Mouse (Mus musculus) gastrocnemius, postnatal 36 days (tissue): Measurements from ENCODE around the gene Lmntd2. TPM values are rescaled to one million over a fixed set of nuclear protein-coding genes. Genes with fewer than 3 reads are reported as not detected.

Source experiments
- DNase-seq, 2 experiments: peaks; one replicate each; pipeline ENCODE4 v3.0.0; 2022
- intact Hi-C: fragments of 180-260 bp; cut with DNase I; formaldehyde crosslinking; loops from one replicate; pipeline ENCODE4 v1.15.1; 2025
- total RNA-seq, 2 experiments: library from RNA; stranded (reverse); gene quantifications; 2 replicates each; pipeline ENCODE4 v1.2.3; 2021

The Lmntd2 gene
- total RNA-seq, 2 experiments from 2014 or later = not detected

GRCm38 (mm10) chr7:141191796-141192685 is 21.8 kb downstream of the Lmntd2 start:
- no peak for DNase-seq
- intact Hi-C loops = no loop called here

DNA sequence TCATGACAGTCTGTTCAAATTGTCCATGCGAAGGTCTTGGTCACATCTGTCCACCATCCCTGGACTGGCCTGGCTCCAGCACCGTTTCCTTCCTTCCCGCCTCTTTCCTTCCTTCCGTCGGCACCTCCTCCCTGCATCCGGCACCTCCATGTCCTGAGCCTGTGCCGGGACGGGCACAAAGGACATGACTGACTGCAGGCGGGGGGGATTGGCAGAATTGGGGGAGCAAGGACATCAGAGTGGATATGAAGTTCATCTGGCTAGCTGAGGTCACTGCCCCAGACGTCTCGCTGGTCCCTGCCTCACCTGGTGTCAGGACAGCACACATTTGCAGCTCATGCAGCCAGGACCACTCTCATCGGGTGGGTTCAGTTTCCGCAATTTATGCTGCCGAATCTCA is 22.8 kb downstream of the Lmntd2 start:
- intact Hi-C loops = no loop called here
- DNase-seq = no peak

DNA sequence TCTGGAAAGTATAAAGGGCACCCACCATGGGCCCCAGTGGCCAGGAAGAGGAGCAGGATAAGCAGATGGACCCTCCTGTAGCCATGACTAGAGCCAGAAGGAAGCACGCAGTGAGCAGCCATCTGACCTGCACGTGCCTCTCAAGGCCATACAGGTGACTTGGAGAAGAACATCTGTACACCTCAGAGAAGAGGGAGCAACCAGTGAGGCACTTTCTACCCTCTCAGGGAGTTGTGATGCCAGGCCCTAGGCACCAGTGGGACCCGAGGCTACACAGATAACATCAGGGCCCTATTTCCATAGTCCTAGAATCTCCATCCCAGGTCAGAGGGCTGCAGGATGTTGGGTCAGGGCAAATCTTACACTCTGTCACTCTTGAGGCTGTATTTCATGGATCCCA is 23.7 kb downstream of the Lmntd2 start:
- no peak for DNase-seq
- intact Hi-C loops = no loop called here

DNA sequence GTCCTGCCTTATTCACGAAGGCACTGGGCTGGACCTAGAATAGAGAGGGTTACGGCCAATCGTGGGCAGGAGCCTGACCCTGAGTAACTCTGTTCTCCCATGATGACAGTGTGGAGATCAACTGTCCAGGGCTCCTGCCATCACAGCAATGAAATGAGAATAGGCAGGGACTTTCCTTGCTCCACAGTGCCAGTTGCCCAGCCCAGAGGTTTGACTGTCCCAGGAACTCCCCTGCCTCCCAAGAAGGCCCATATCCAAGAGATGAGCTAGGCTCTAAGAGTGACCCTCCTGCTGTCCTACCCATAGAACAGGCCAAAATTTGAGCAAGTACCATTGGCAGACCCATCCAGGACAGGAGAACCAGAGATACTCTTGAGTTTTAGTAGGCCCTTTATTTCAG is 25.1 kb downstream of the Lmntd2 start:
- intact Hi-C loops = no loop called here

GRCm38 (mm10) chr7:141188194-141188593 is 25.7 kb downstream of the Lmntd2 start:
- no peak for DNase-seq
- intact Hi-C loops = no loop called here

More for the DNA sequence above, 25.1 kb downstream of the Lmntd2 start:
- DNase-seq = no peak

GRCm38 (mm10) chr7:141176173-141176572 is 37.7 kb downstream of the Lmntd2 start:
- peak; percentile 73 to 80 for DNase-seq
- intact Hi-C loops = loop anchor here (1.0 to 10.0 kb wide), 2 partner anchors 84 to 331 kb away; partner anchors contain the start of genes Odf3 and Scgb1c1

- intact Hi-C loops = loop anchor here (10.0 kb wide), 1 partner anchor 330 kb away; the partner anchor contains the start of genes Odf3 and Scgb1c1
Measured at GRCm38 (mm10) chr7:141175068-141175467, 38.8 kb downstream of the Lmntd2 start.

DNA sequence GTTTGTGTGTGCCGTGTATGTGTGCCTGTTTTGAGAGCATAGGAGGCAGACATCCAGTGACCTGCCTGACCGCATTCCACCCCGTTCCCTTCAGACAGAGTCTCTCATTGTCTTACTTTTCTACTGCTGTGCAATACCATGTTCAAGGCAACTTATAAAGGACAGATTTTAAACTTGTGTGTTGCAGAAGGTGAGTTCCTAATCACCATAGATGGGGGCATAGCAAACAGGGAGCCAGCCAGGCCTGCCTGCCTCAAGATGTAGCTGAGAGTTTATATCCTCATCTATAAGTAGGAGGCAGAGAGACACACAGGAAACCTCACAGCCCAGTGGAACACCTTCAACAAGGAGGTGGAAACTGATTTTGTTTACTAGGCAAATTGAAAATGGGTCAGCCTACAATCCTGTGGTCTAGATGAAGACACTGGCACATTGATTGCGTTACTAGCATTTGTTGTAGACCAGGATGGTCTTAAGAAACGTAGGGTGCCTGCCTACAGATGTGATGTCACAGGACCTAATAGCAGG is 40.5 kb downstream of the Lmntd2 start:
- no peak for DNase-seq
- intact Hi-C loops = loop anchor here (5.0 to 10.0 kb wide), 2 partner anchors 161 to 329 kb away; partner anchors contain the start of genes Ifitm3, Odf3 and Scgb1c1

More at GRCm38 (mm10) chr7:141175068-141175467, 38.8 kb downstream of the Lmntd2 start:
- DNase-seq = no peak

GRCm38 (mm10) chr7:141172116-141173006 is 41.5 kb downstream of the Lmntd2 start, which contains the start of gene Rnh1:
Gene Rnh1 (minus strand): TSS chr7:141172857.
- DNase-seq = peak; percentile 83 to 85
- intact Hi-C loops = loop anchor here (5.0 to 10.0 kb wide), 2 partner anchors 160 to 328 kb away; partner anchors contain the start of genes Ifitm3, Odf3 and Scgb1c1

- intact Hi-C loops = loop anchor here (5.0 to 10.0 kb wide), 3 partner anchors 38 to 325 kb away; partner anchors contain the start of genes Ifitm3, Odf3 and Scgb1c1
- DNase-seq = no peak
Measured at GRCm38 (mm10) chr7:141169866-141170265, 44.0 kb downstream of the Lmntd2 start.

DNA sequence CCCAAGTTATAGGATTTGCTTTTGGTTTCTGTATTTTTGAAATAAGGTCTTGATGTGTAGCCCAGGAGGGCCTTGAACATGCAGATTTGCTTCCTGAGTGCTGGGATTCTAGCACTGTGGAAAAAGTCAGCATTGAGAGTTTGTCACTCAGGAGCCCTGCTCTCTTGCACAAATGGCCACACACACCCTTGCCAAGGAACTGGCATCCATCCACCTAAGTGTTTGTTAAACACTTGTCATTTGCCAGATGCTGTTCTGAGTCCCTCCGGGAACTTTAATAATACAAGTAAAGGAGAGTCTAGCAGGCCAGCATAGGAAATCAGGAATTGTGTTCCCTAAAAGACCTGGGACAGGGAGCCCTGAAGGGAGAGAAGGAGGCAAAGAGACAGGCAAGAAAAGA is 44.6 kb downstream of the Lmntd2 start:
- no peak for DNase-seq
- intact Hi-C loops = loop anchor here (5.0 kb wide), 1 partner anchor 37 kb away; no protein-coding TSS in a partner anchor

- peak; percentile 52 to 55 for DNase-seq
- intact Hi-C loops = loop anchor here (5.0 kb wide), 1 partner anchor 36 kb away; no protein-coding TSS in a partner anchor
Measured at GRCm38 (mm10) chr7:141168518-141168953, 45.3 kb downstream of the Lmntd2 start.

GRCm38 (mm10) chr7:141167901-141168517 is 45.9 kb downstream of the Lmntd2 start:
- DNase-seq = peak in 1 of 2 experiments; percentile 31
- intact Hi-C loops = loop anchor here (5.0 kb wide), 1 partner anchor 36 kb away; no protein-coding TSS in a partner anchor

- DNase-seq = no peak
- intact Hi-C loops = loop anchor here (5.0 kb wide), 1 partner anchor 33 kb away; no protein-coding TSS in a partner anchor
Measured at GRCm38 (mm10) chr7:141164850-141165249, 49.0 kb downstream of the Lmntd2 start.

GRCm38 (mm10) chr7:141164397-141164796 is 49.5 kb downstream of the Lmntd2 start:
- intact Hi-C loops = no loop called here
- no peak for DNase-seq
